Mouse (Mus musculus) cortical plate, adult 2 months (tissue): ENCODE results near the gene Tmem120b.

Experiments used
- CTCF ChIP-seq: fragments of 200-500 bp; IDR thresholded peaks from 2 replicates; pipeline ENCODE4 v1.5.1; 2011; ENCODE audit warnings: mild to moderate bottlenecking, control low read depth, low read length; ENCODE audit not compliant: insufficient read depth; ENCODE audit errors: extremely low read depth
- POLR2A ChIP-seq: fragments of 200-500 bp; IDR thresholded peaks from 2 replicates; pipeline ENCODE4 v1.6.1; 2011; ENCODE audit warnings: mild to moderate bottlenecking, low read length, control low read depth; ENCODE audit not compliant: insufficient read depth; ENCODE audit errors: extremely low read depth

DNA sequence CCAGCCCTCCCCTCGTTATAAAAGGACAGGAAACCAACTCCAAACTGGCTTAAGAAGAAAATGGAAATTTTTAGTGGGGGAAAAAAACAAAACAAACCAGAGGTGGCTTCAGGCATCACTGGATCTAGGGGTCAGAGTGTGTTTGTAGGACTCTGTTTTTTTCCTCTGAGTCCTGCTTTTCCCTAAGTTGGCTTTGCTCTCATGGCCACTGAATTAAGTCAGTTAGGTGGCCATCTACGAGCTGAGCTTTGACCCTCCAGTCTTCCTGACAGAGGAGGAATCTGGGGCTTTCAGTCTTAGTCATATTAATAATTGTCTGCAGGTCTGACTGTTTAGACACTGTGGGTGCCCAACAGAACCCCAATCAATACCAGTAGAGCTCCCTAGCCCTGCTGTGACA, 30.3 kb downstream of the Tmem120b start:
- TF ChIP-seq POLR2A (no peak), CTCF (no peak)
